Mouse (Mus musculus): ENCODE results near the gene Adora2b. TPM values are rescaled to one million over a fixed set of nuclear protein-coding genes. Genes with fewer than 3 reads are reported as not detected.
"Not testable (repeated sequence)": the region's sequence is repeated elsewhere in the genome, so short reads cannot be mapped to it uniquely, and the experiment has no call there.

The Adora2b gene
- polyA plus RNA-seq, 2 experiments from 2014 or later: not detected

- ATAC-seq: no peak
Observed at GRCm38 (mm10) chr11:62264018-62264417, 15.2 kb downstream of the Adora2b start.

- ATAC-seq: no peak
Observed at GRCm38 (mm10) chr11:62265642-62266041, 16.9 kb downstream of the Adora2b start.

DNA sequence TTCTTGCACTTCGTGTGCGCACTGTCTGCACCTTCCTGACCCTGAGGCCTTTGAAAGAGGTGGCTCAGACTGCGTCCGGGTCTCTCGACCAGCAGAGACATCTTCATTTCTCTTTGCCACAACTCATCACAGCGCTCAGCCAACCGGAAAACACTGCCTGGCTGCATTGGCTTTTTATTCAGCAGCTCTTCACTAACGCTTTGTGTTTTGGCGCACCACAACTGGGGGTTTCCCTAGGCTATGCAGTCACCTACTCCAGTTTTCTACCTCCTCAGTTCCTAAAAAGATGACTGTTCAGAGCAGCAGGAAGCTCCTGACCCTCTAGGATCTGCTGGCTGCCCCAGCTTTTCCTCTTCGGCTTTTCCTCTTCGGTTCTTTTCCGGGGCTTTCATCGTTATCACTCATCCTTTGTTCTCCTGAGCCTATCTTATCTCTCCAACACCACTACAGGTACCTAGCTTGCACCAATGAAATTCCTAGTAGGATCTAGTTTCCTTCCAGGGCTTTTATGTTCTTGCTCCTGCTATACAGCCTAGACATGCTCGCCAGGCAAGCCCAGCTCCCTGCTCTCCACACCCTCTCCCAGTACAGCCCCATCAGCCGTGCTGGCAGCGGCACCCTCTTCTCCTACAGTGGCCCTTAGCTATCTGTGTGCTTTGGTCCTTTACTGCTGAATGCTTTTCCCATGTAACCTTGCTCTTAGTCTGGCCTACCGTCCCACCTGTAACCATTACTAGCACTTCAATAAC lies 17.9 kb downstream of the Adora2b start:
- no peak for ATAC-seq

- no peak for ATAC-seq
Observed at GRCm38 (mm10) chr11:62268381-62268780, 19.6 kb downstream of the Adora2b start.

DNA sequence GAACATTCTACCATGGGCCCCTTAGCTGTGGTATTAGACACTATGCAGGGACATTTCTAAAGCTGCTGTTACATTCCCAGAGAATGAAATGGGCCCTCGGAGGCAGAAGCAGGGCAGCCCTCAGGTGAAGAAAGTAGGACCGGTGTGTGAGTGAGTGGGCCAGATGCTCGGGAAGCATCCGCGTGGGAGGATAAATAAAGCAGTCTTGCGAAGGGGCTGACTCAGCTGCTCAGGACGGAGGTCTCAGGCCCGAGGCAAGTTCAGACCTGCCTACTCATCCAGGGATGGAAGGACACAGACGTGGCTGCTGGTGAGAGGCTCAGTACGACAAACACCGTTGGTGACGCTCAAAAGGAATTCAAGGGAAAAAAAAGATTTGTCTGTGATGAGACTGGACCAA lies 20.3 kb downstream of the Adora2b start:
- ATAC-seq: no peak

DNA sequence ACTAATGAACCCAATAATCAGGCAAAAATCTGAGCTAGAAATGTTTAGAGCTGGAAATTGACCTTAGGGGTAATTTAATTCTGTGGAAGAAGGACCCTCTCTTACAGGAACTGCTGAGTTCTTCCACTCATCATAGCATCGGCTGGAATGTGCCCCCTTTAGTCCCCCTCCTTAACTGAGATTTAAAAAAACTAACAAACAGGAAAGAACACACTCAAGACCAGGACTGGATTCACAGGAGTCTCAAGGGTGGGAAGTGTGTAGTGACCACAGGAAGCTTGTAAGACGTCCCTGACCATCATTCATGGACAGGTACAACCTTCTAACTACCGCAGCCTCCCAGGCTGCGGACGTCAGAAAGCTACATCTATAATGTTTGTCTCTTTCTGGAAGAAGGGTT lies 22.1 kb downstream of the Adora2b start:
- ATAC-seq: no peak

DNA sequence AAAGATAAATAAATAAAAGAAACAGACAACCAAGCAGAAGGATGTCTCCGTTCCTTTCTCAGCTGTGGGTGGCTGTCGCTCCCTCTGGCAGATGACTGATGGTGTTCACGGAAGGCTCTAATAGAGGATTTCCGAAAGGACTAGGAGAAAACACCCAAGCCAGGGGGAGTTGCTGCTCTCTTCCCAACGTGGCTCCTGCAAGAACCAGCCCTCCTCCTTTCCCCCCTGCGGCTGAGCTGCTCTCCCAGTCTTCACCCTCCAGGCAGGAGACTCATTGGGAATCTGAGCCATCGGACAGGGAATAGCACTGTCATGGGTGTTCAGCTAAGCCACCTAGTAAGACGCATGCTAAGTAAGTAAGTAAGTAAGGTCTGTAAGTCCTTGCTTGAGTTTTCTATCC lies 28.3 kb downstream of the Adora2b start:
- ATAC-seq: no peak

GRCm38 (mm10) chr11:62278027-62278426 lies 29.2 kb downstream of the Adora2b start:
- ATAC-seq: no peak

DNA sequence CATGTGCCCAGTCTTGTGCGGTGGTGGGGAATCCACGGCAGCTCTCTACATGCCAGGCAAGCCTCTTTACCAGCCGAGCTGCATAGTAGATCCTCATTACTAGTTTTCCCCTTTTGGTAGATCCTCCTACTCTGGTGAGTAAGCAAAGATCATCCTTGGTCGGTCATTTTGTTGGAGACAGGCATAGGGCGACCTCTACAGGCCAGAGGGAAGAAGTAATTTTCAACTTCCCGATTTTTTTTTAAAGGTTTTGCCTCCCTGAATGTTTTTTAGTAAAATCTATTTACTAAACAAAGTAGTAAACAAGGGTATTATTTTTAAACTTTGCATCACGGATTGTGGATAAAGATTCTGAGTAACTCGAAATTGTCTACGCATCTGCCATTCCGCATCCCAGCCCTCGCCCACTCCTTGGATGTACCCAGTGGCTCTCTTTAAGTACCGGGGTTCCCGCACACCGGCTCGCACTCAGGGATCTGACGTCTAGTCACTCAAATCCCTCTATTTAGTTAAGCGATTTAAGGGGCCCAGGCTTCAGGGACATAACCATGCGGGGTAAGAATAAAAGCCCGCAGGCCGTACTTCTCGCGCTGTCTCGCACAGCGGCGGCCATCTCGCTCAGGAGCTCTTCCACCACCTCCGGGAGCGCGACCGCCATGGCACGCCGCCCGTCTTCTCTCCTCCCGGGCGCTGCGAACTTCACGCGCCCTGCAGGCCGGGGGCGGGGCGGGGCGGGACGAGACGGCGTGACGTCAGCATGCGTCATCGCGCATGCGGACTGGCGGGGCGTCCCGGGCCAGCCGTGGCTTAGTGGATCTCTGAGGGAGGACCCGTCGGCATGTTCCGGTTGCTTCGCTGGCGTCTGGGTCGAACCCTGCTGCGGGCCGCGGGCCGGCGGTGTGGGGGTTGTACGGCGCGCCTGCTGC lies 32.2 kb downstream of the Adora2b start, which contains the start of the genes Zswim7 and Ttc19:
Zswim7 (minus strand) TSS at position 701 of the 926 bp plus-strand sequence.
Ttc19 (plus strand) TSS at position 799 of the 926 bp plus-strand sequence.
- peak; percentile 79 for ATAC-seq

DNA sequence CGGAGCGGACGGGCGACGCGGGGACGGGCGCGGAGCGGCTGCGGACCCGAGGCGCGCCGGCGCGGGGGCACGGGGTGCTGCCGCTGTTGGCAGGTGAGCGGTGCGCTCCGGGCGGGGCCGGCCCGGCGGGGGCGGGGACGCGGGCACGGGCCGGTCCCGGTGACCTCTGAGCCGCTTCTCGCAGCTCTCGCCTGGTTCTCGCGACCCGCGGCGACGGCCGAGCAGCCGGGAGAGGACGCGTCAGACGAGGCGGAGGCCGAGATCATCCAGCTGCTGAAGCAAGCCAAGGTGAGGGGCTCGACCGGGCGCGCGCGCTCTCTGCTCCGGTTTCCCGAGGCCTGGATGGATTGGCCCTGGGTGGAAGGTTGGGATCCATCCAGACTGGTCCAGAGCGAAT lies 32.8 kb downstream of the Adora2b start:
- no peak for ATAC-seq

DNA sequence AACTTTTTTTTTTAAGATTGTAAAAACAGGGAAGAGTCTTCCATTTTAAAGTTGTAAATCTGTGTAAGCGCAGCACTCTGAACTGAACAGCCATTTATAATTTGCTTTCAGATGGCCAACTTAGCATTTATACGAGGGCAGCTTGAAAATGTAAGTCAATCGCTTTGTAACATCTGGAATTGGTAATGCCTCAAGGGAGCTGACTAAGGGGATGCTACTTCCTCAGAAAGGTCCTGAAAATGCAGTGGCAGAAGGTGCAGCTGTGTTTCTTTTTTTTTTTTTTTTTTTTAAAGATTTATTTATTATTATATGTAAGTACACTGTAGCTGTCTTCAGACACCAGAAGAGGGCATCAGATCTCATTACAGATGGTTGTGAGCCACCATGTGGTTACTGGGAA lies 35.2 kb downstream of the Adora2b start:
- ATAC-seq: not testable (repeated sequence)

DNA sequence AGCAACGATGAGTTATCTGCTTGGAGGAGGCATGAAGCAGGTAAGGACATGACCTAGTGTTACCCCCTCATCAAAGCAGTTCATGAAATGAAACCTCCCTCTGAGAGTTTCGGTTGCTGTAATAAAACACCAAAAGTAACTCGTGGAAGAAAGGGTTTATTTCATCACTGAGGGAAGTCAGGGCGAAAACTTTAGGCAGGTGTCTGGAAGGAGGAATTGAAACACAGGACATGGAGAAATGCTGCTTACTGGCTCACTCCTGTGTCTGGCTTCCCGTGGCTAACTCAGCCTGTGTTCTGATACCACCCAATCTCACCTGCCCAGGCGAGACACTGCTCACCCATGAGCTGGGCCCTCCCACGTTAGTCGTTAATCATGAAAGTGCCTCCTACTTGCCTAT lies 36.2 kb downstream of the Adora2b start:
- no peak for ATAC-seq

DNA sequence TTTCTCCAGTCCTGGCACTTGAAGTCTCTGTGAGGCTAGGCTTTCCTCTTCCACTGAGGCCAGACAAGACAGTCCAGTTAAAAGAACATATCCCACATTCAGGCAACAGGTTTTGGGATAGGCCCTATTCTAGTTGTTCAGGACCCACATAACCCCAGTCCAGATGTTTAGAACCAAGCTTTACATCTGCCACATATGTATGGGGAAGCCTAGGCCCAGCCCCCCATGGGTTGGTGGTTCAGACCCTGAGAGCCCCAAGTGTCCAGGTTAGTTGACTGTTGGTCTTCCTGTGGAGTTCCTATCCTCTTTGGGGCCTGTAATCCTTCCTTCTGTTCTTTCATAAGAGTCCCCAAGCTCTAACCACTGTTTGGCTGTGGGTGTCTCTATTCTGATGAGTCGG lies 38.9 kb downstream of the Adora2b start:
- no peak for ATAC-seq

DNA sequence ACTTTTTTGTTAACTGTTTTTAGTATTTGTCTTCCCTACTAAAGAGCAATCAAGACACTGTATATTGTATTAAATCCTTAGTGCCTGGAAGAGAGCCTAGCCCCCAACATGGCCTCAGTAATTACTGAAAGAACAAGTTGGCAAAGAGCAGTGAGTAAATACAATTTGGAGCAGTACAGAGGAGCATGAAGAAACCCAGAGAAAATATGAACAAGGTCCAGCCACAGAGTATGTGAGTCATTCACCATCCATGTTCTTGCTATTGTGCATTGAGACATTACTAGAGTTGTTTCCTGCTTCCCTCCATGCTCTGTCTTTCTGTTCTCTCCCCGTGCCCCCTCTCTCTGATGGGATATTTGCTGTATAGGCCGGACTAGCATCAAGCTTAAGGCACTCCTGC lies 45.3 kb downstream of the Adora2b start:
- no peak for ATAC-seq

- ATAC-seq: no peak
Observed at GRCm38 (mm10) chr11:62298883-62299282, 50.1 kb downstream of the Adora2b start.

GRCm38 (mm10) chr11:62305866-62306265 lies 57.1 kb downstream of the Adora2b start:
- ATAC-seq: no peak

GRCm38 (mm10) chr11:62309296-62309695 lies 60.5 kb downstream of the Adora2b start:
- no peak for ATAC-seq

GRCm38 (mm10) chr11:62314984-62315383 lies 66.2 kb downstream of the Adora2b start:
- no peak for ATAC-seq

Other genes with a start within 250 kb of the Adora2b start
- 10 to 100 TPM in 1 of 2 experiments, 1 to 10 TPM in 1; 8.7 to 10.3 TPM for gene Zswim7, start 32.4 kb downstream of the Adora2b start, polyA plus RNA-seq (2017; shearing (Covaris generic))
- 10 to 100 TPM; 10.6 to 10.7 TPM for gene Ttc19, start 32.5 kb downstream of the Adora2b start, polyA plus RNA-seq (2017; shearing (Covaris generic))
- gene Pigl, start 209.5 kb downstream of the Adora2b start, polyA plus RNA-seq (2017; shearing (Covaris generic)): 1 to 10 TPM; 6.8 to 9.9 TPM
- 100 to 1,000 TPM; 162 to 188 TPM for gene Ncor1, start 209.6 kb downstream of the Adora2b start, polyA plus RNA-seq (2017; shearing (Covaris generic))